Mouse (Mus musculus) neural tube, embryonic 14.5 days (tissue): ENCODE measurements around the gene Hoxd11. TPM values are rescaled to one million over a fixed set of nuclear protein-coding genes. Genes with fewer than 3 reads are reported as not detected.

Source experiments
- ATAC-seq: fragments of 200-750 bp; cut with Nextera tagmentation; 2 replicates; pipeline ENCODE4 v1.8.0; 2017; ENCODE audit warnings: low read depth, mild to moderate bottlenecking, moderate TSS enrichment, moderate library complexity
- H3K27ac ChIP-seq: fragments of 300-500 bp; sonication (generic); 2 replicates; pipeline ENCODE4 v1.5.1; 2014; ENCODE audit warnings: low read depth, mild to moderate bottlenecking, control low read depth, low read length, moderate library complexity, mixed read lengths
- H3K27me3 ChIP-seq: fragments of 300-500 bp; sonication (generic); 2 replicates; pipeline ENCODE4 v1.6.1; 2014; ENCODE audit warnings: low read length; ENCODE audit not compliant: control insufficient read depth, insufficient read depth
- H3K36me3 ChIP-seq: fragments of 300-500 bp; sonication (generic); 2 replicates; pipeline ENCODE4 v1.6.1; 2014; ENCODE audit warnings: low read length, mixed read lengths; ENCODE audit not compliant: control insufficient read depth, insufficient read depth
- H3K4me1 ChIP-seq: fragments of 300-500 bp; sonication (generic); 2 replicates; pipeline ENCODE4 v1.6.1; 2014; ENCODE audit warnings: low read length; ENCODE audit not compliant: control insufficient read depth, insufficient read depth
- H3K4me2 ChIP-seq: fragments of 300-500 bp; sonication (generic); 2 replicates; pipeline ENCODE4 v1.6.1; 2014; ENCODE audit warnings: mild to moderate bottlenecking, low read depth, low read length, control low read depth
- H3K4me3 ChIP-seq: fragments of 300-500 bp; sonication (generic); 2 replicates; pipeline ENCODE4 v1.5.1; 2014; ENCODE audit warnings: low read depth, low read length, control low read depth, mixed read lengths
- H3K9ac ChIP-seq: fragments of 300-500 bp; sonication (generic); replicated peaks from 2 replicates; pipeline ENCODE4 v1.6.1; 2014; ENCODE audit warnings: low read depth, mild to moderate bottlenecking, control low read depth, low read length, mixed read lengths
- H3K9me3 ChIP-seq: fragments of 300-500 bp; sonication (generic); 2 replicates; pipeline ENCODE4 v1.6.1; 2016; ENCODE audit warnings: low read length; ENCODE audit not compliant: control insufficient read depth
- WGBS: fragments of 180-500 bp; shearing (Covaris S2); extraction: QIAGEN DNeasy Blood & Tissue Kit; methylation state at CpG from one replicate; pipeline ENCODE4 v1.1.7; 2014; 5-methylcytosine and 5-hydroxymethylcytosine counted together
- polyA plus RNA-seq: library from polyadenylated mRNA; unstranded; fragments of >200 nt; fragmentation: Nextera tagmentation; extraction: Ambion mirVana; gene quantifications from 2 replicates; pipeline ENCODE4 v1.2.1, GENCODE M21; 2014

The Hoxd11 gene
- polyA plus RNA-seq, 1 experiment from 2014 or later, result 0.09 TPM

GRCm38 (mm10) chr2:74660421-74661375 lies 18.7 kb upstream of the Hoxd11 start:
- 1% methylated on average over 30 of the region's 30 CpGs for whole genome bisulfite sequencing
- no peaks in the 10 kb centered on the region for H3K36me3 ChIP-seq
- no peak overlapping the region for H3K9ac ChIP-seq
- peaks cover 55% of the 10 kb centered on the region for H3K27me3 ChIP-seq
- no peak overlapping the region for H3K4me2 ChIP-seq
- no peaks in the 10 kb centered on the region for H3K9me3 ChIP-seq
- no peak for ATAC-seq
- H3K27ac ChIP-seq, result no peak overlapping the region
- peaks cover 3% of the 10 kb centered on the region for H3K4me1 ChIP-seq
- H3K4me3 ChIP-seq, result no peak overlapping the region

- Histone ChIP-seq H3K4me2 (peak overlapping the region; percentile 30; the same call in 1 of the 2 replicates), H3K36me3 (no peaks in the 10 kb centered on the region), H3K27me3 (peaks cover 57% of the 10 kb centered on the region), H3K9me3 (no peaks in the 10 kb centered on the region), H3K9ac (no peak overlapping the region), H3K4me1 (no peaks in the 10 kb centered on the region; the same call in 1 of the 2 replicates), H3K4me3 (no peak overlapping the region), H3K27ac (no peak overlapping the region)
- WGBS, result 1% methylated on average over 14 of the region's 14 CpGs
- ATAC-seq, result peak; percentile 69; the same call in 1 of the 2 replicates
Observed at GRCm38 (mm10) chr2:74661685-74662084, 17.7 kb upstream of the Hoxd11 start.

GRCm38 (mm10) chr2:74663291-74663925 lies 15.9 kb upstream of the Hoxd11 start:
- Histone ChIP-seq H3K4me3 (no peak overlapping the region), H3K9ac (no peak overlapping the region), H3K27me3 (peaks cover 57% of the 10 kb centered on the region), H3K4me1 (peaks cover 3% of the 10 kb centered on the region; the same call in 1 of the 2 replicates), H3K27ac (no peak overlapping the region), H3K9me3 (no peaks in the 10 kb centered on the region), H3K4me2 (no peak overlapping the region), H3K36me3 (no peaks in the 10 kb centered on the region)
- ATAC-seq, result no peak
- 1% methylated on average over 18 of the region's 18 CpGs for WGBS

GRCm38 (mm10) chr2:74666411-74666810 lies 12.9 kb upstream of the Hoxd11 start:
- H3K4me3 ChIP-seq, result no peak overlapping the region
- no peak overlapping the region for H3K9ac ChIP-seq
- H3K27me3 ChIP-seq, result peaks cover 69% of the 10 kb centered on the region
- H3K9me3 ChIP-seq, result no peaks in the 10 kb centered on the region
- H3K4me1 ChIP-seq, result 0 out of 2 replicates have a peak, but pooled peaks cover 4% of the 10 kb centered on the region
- no peaks in the 10 kb centered on the region for H3K36me3 ChIP-seq
- 3% methylated on average over 7 of the region's 7 CpGs for WGBS
- ATAC-seq, result no peak
- no peak overlapping the region for H3K27ac ChIP-seq
- no peak overlapping the region for H3K4me2 ChIP-seq

- peaks cover 69% of the 10 kb centered on the region for H3K27me3 ChIP-seq
- no peak for ATAC-seq
- H3K36me3 ChIP-seq, result no peaks in the 10 kb centered on the region
- H3K4me2 ChIP-seq, result no peak overlapping the region
- H3K9me3 ChIP-seq, result no peaks in the 10 kb centered on the region
- 0 out of 2 replicates have a peak, but pooled peaks cover 4% of the 10 kb centered on the region for H3K4me1 ChIP-seq
- H3K27ac ChIP-seq, result no peak overlapping the region
- WGBS, result 1% methylated on average over 36 of the region's 36 CpGs
- H3K9ac ChIP-seq, result no peak overlapping the region
- H3K4me3 ChIP-seq, result no peak overlapping the region
Observed at GRCm38 (mm10) chr2:74667191-74667841, 12.0 kb upstream of the Hoxd11 start.

GRCm38 (mm10) chr2:74667842-74668357 lies 11.5 kb upstream of the Hoxd11 start, which contains the start of gene Hoxd13:
Gene Hoxd13, plus strand, starts transcription at chr2:74668310.
- Histone ChIP-seq H3K27ac (no peak within 1 kb of the TSS), H3K4me3 (peak within 1 kb of the TSS; percentile 22), H3K4me1 (0 out of 2 replicates have a peak, but pooled peaks cover 4% of the 10 kb centered on the region), H3K9ac (no peak within 1 kb of the TSS), H3K4me2 (peak within 1 kb of the TSS; percentile 43), H3K27me3 (peaks cover 69% of the 10 kb centered on the region), H3K9me3 (no peaks in the 10 kb centered on the region), H3K36me3 (no peaks in the 10 kb centered on the region)
- ATAC-seq, result peak; percentile 41; the same call in 1 of the 2 replicates
- WGBS, result 1% methylated on average over 21 of the region's 51 CpGs

- H3K27ac ChIP-seq, result no peak overlapping the region
- no peaks in the 10 kb centered on the region for H3K9me3 ChIP-seq
- H3K9ac ChIP-seq, result no peak overlapping the region
- no peaks in the 10 kb centered on the region for H3K36me3 ChIP-seq
- H3K4me1 ChIP-seq, result 0 out of 2 replicates have a peak, but pooled peaks cover 4% of the 10 kb centered on the region
- peak overlapping the region; percentile 22 for H3K4me3 ChIP-seq
- peak; percentile 44; the same call in 1 of the 2 replicates for ATAC-seq
- 1% methylated on average over 73 of the region's 74 CpGs for WGBS
- H3K27me3 ChIP-seq, result peaks cover 70% of the 10 kb centered on the region
- H3K4me2 ChIP-seq, result peak overlapping the region; percentile 43
Observed at GRCm38 (mm10) chr2:74668370-74669229, 10.8 kb upstream of the Hoxd11 start.

- WGBS, result 0% methylated on average over 3 of the region's 3 CpGs
- no peak for ATAC-seq
- no peak overlapping the region for H3K27ac ChIP-seq
- H3K4me3 ChIP-seq, result no peak overlapping the region
- H3K4me2 ChIP-seq, result no peak overlapping the region
- H3K9ac ChIP-seq, result no peak overlapping the region
- no peaks in the 10 kb centered on the region for H3K36me3 ChIP-seq
- H3K27me3 ChIP-seq, result peaks cover 70% of the 10 kb centered on the region
- H3K9me3 ChIP-seq, result no peaks in the 10 kb centered on the region
- 0 out of 2 replicates have a peak, but pooled peaks cover 4% of the 10 kb centered on the region for H3K4me1 ChIP-seq
Observed at GRCm38 (mm10) chr2:74669230-74669578, 10.2 kb upstream of the Hoxd11 start.
